Mouse (Mus musculus) forebrain, postnatal 0 days (tissue): ENCODE measurements around the gene Optn. TPM values are rescaled to one million over a fixed set of nuclear protein-coding genes. Genes with fewer than 3 reads are reported as not detected.
"Not testable (repeated sequence)": the region's sequence is repeated elsewhere in the genome, so short reads cannot be mapped to it uniquely, and the experiment has no call there.

Experiments used
- ATAC-seq: fragments of 200-750 bp; cut with Nextera tagmentation; 2 replicates; pipeline ENCODE4 v1.8.0; 2017; ENCODE audit warnings: mild to moderate bottlenecking, moderate library complexity
- DNase-seq: peaks from one replicate; pipeline ENCODE4 v3.0.0-alpha.2; 2015
- H3K27ac ChIP-seq: fragments of 300-500 bp; sonication (generic); 2 replicates; pipeline ENCODE4 v1.5.1; 2014; ENCODE audit warnings: low read depth, mild to moderate bottlenecking, antibody characterized with exemption, low read length, moderate library complexity, mixed read lengths
- H3K27me3 ChIP-seq: fragments of 300-500 bp; sonication (generic); 2 replicates; pipeline ENCODE4 v1.6.1; 2014; ENCODE audit warnings: mild to moderate bottlenecking, low read length, mixed read lengths; ENCODE audit not compliant: insufficient read depth
- H3K36me3 ChIP-seq: fragments of 300-500 bp; sonication (generic); 2 replicates; pipeline ENCODE4 v1.6.1; 2014; ENCODE audit warnings: mild to moderate bottlenecking, moderate library complexity; ENCODE audit not compliant: insufficient read depth
- H3K4me1 ChIP-seq: fragments of 300-500 bp; sonication (generic); 2 replicates; pipeline ENCODE4 v1.6.1; 2014; ENCODE audit warnings: antibody characterized with exemption; ENCODE audit not compliant: insufficient read depth
- H3K4me2 ChIP-seq: fragments of 300-500 bp; sonication (generic); 2 replicates; pipeline ENCODE4 v1.6.1; 2014; ENCODE audit warnings: low read depth, mild to moderate bottlenecking, moderate library complexity
- H3K4me3 ChIP-seq: fragments of 300-500 bp; sonication (generic); 2 replicates; pipeline ENCODE4 v1.5.1; 2014; ENCODE audit warnings: low read depth, low read length, mixed read lengths
- H3K9ac ChIP-seq: fragments of 300-500 bp; sonication (generic); 2 replicates; pipeline ENCODE4 v1.6.1; 2014; ENCODE audit warnings: mild to moderate bottlenecking
- H3K9me3 ChIP-seq: fragments of 300-500 bp; sonication (generic); 2 replicates; pipeline ENCODE4 v1.6.1; 2016; ENCODE audit warnings: low read length
- CTCF ChIP-seq: sonication (generic); IDR thresholded peaks from 2 replicates; pipeline ENCODE4 v1.5.1; 2016; ENCODE audit warnings: antibody characterized with exemption, control low read depth, low read depth
- WGBS: fragments of 180-500 bp; shearing (Covaris S2); extraction: QIAGEN DNeasy Blood & Tissue Kit; methylation state at CpG from one replicate; pipeline ENCODE4 v1.1.7; 2014; 5-methylcytosine and 5-hydroxymethylcytosine counted together
- polyA plus RNA-seq: library from polyadenylated mRNA; unstranded; fragments of >200 nt; fragmentation: Nextera tagmentation; extraction: Ambion mirVana; gene quantifications from 2 replicates; pipeline ENCODE4 v1.2.1, GENCODE M21; 2015
- total RNA-seq: library from RNA; depleted of rRNA; stranded (reverse); fragments of >200 nt; gene quantifications from 2 replicates; pipeline ENCODE4 v1.2.3, GENCODE M21; 2014

Optn gene
- total and polyA plus RNA-seq, 2 experiments from 2014 or later, result 16.7 to 25.1 TPM

- no peak for TF ChIP-seq CTCF
- no peaks in the 10 kb centered on the region for H3K36me3 ChIP-seq
- no peak overlapping the region for H3K27ac ChIP-seq
- no peak overlapping the region for H3K9ac ChIP-seq
- no peak for DNase-seq
- 12% methylated on average over 1 of the region's 1 CpGs for WGBS
- no peak overlapping the region for H3K4me3 ChIP-seq
- H3K4me1 ChIP-seq, result peaks cover 16% of the 10 kb centered on the region
- ATAC-seq, result no peak
- no peak overlapping the region for H3K4me2 ChIP-seq
- no peaks in the 10 kb centered on the region for H3K27me3 ChIP-seq
- 0 out of 2 replicates have a peak, but pooled peaks cover 2% of the 10 kb centered on the region for H3K9me3 ChIP-seq
Observed at GRCm38 (mm10) chr2:5095316-5095715, 31.5 kb upstream of the Optn start.

- ATAC-seq (no peak), DNase-seq (no peak)
- H3K4me3 ChIP-seq, result no peak overlapping the region
- H3K36me3 ChIP-seq, result no peaks in the 10 kb centered on the region
- peaks cover 16% of the 10 kb centered on the region for H3K4me1 ChIP-seq
- WGBS, result 75% methylated on average over 5 of the region's 5 CpGs
- TF ChIP-seq CTCF, result no peak
- H3K27ac ChIP-seq, result no peak overlapping the region
- 0 out of 2 replicates have a peak, but pooled peaks cover 2% of the 10 kb centered on the region for H3K9me3 ChIP-seq
- H3K9ac ChIP-seq, result no peak overlapping the region
- H3K27me3 ChIP-seq, result no peaks in the 10 kb centered on the region
- H3K4me2 ChIP-seq, result no peak overlapping the region
Observed at GRCm38 (mm10) chr2:5094876-5095275, 31.0 kb upstream of the Optn start.

GRCm38 (mm10) chr2:5090385-5090784, 26.5 kb upstream of the Optn start:
- not testable (repeated sequence) for H3K4me3 ChIP-seq, H3K9ac ChIP-seq, H3K9me3 ChIP-seq, H3K36me3 ChIP-seq, H3K27ac ChIP-seq, H3K4me2 ChIP-seq, H3K4me1 ChIP-seq, H3K27me3 ChIP-seq
- TF ChIP-seq CTCF, result peak; percentile 80
- 66% methylated on average over 4 of the region's 4 CpGs for WGBS
- peak; percentile 78 for DNase-seq
- peak; percentile 72 for ATAC-seq

GRCm38 (mm10) chr2:5087667-5088066, 23.8 kb upstream of the Optn start:
- WGBS, result 79% methylated on average over 3 of the region's 3 CpGs
- ATAC-seq (no peak), DNase-seq (no peak)
- Histone ChIP-seq H3K27me3 (no peaks in the 10 kb centered on the region), H3K27ac (no peak overlapping the region), H3K4me3 (no peak overlapping the region), H3K9me3 (no peaks in the 10 kb centered on the region), H3K9ac (no peak overlapping the region), H3K4me2 (no peak overlapping the region), H3K4me1 (no peaks in the 10 kb centered on the region), H3K36me3 (no peaks in the 10 kb centered on the region)
- no peak for TF ChIP-seq CTCF

GRCm38 (mm10) chr2:5083739-5084138, 19.9 kb upstream of the Optn start:
- WGBS, result 90% methylated on average over 7 of the region's 7 CpGs

GRCm38 (mm10) chr2:5080053-5080787, 16.4 kb upstream of the Optn start:
- Histone ChIP-seq H3K9ac (peak overlapping the region; percentile 45), H3K4me3 (peak overlapping the region; percentile 29), H3K4me2 (peak overlapping the region; percentile 55), H3K27me3 (no peaks in the 10 kb centered on the region), H3K36me3 (no peaks in the 10 kb centered on the region), H3K9me3 (no peaks in the 10 kb centered on the region), H3K4me1 (no peaks in the 10 kb centered on the region), H3K27ac (no peak overlapping the region)
- DNase-seq (peak; percentile 89), ATAC-seq (peak; percentile 91)
- 4% methylated on average over 14 of the region's 14 CpGs for WGBS
- TF ChIP-seq CTCF, result peak; percentile 92

More at GRCm38 (mm10) chr2:5083739-5084138, 19.9 kb upstream of the Optn start:
- ATAC-seq, result no peak
- DNase-seq, result no peak
- Histone ChIP-seq H3K4me2 (no peak overlapping the region), H3K4me1 (no peaks in the 10 kb centered on the region), H3K27ac (no peak overlapping the region), H3K9me3 (no peaks in the 10 kb centered on the region), H3K36me3 (no peaks in the 10 kb centered on the region), H3K27me3 (no peaks in the 10 kb centered on the region), H3K9ac (no peak overlapping the region), H3K4me3 (no peak overlapping the region)
- no peak for TF ChIP-seq CTCF

GRCm38 (mm10) chr2:5077937-5078336, 14.1 kb upstream of the Optn start:
- WGBS, result 71% methylated on average over 2 of the region's 2 CpGs
- no peak overlapping the region for H3K4me2 ChIP-seq
- no peak overlapping the region for H3K4me3 ChIP-seq
- no peaks in the 10 kb centered on the region for H3K36me3 ChIP-seq
- H3K4me1 ChIP-seq, result no peaks in the 10 kb centered on the region
- no peak for TF ChIP-seq CTCF
- no peaks in the 10 kb centered on the region for H3K27me3 ChIP-seq
- no peak for DNase-seq
- H3K9me3 ChIP-seq, result no peaks in the 10 kb centered on the region
- no peak overlapping the region for H3K9ac ChIP-seq
- ATAC-seq, result no peak
- no peak overlapping the region for H3K27ac ChIP-seq
